Mouse (Mus musculus) heart, adult 8-10 months (tissue): ENCODE measurements around the gene Cxxc4. TPM values are rescaled to one million over a fixed set of nuclear protein-coding genes. Genes with fewer than 3 reads are reported as not detected.
"Not testable (repeated sequence)": the region's sequence is repeated elsewhere in the genome, so short reads cannot be mapped to it uniquely, and the experiment has no call there.

Experiments used
- DNase-seq: peaks from one replicate; pipeline ENCODE4 v3.0.0; 2022; ENCODE audit warnings: low spot score
- total RNA-seq, 4 experiments: library from RNA; stranded (reverse); gene quantifications; 2 replicates each; pipeline ENCODE4 v1.2.4; 2022

Gene Cxxc4
- 1 to 10 TPM; 2.3 to 2.5 (median 2.3) TPM for total RNA-seq

DNA sequence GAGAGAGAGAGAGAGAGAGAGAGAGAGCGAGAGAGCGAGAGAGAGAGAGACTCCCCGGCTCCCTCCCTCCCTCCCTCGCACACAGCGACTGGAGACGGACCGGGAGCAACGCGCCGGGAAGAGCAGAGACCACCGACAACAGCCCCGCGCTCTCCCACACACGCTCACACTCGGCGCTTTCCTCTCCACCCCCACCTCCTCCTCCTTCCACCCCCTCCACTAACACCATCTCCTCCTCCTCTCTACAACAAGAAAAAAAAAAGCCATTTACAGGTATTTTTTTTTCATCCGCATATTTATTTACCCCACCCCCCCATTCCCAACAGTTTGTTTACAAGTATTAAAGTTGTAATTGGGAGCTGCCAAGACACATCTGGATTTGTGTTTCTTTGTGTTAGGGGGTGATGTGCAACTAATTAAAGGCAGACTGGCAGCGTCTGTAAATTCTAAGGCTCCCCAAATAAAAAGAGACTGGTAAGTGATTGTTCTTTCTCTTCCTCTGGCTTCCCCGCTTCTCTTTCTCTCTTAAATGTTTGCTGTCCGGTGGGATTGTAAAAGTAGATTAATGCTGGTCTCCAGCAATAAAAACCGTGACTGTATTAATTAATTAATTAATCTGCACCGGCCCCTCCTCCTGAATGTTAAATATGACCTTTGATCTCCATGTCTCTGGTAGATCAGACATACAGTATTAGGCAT is at the start of gene Cxxc4:
TSS of gene Cxxc4 (plus strand) at position 71 of the 699 bp plus-strand sequence.
- peak; percentile 8 for DNase-seq

DNA sequence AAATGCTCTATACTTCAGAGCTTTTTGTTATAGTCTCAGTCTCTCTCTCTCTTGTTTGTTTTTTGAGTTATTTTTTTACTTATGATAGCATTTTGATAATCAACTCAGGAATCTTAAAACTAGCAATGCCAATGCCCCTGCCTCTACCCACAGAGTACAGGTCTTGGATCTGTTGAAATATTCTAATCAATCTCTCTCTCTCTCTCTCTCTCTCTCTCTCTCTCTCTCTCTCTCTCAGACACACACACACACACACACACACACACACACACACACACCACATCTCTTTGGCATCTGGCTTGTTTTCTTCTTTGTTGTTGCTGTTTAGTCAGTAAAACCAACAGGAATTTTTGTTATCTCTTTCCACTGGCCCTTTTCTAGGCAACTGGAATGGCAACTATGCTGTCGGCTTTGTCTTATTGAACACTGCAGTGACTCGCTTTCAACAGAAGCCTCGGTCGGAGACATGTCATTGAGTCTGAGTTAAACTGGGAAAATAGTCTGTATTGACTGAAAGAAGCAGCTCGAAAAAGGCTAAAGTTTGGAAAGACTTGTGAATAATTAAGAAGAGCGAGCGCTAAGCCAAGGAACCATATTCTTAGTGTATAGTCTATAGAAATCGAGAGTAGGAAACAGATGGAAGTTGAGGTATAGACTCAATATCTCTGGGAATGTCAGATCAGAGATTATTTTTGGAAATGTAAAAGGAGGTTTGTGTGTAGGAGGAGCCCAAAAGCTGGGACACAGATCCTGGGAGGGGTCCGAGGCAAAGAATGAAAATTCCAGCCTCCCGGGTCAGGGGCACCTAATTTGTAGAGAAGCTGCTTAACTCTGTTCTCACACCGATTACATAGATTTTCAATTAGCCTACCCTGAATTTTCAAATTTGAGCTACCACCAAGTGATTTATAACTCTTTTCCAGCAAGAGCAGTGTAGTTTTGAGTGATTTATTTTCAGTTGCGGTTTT is 47.0 kb upstream of the Cxxc4 start:
- DNase-seq = no peak

DNA sequence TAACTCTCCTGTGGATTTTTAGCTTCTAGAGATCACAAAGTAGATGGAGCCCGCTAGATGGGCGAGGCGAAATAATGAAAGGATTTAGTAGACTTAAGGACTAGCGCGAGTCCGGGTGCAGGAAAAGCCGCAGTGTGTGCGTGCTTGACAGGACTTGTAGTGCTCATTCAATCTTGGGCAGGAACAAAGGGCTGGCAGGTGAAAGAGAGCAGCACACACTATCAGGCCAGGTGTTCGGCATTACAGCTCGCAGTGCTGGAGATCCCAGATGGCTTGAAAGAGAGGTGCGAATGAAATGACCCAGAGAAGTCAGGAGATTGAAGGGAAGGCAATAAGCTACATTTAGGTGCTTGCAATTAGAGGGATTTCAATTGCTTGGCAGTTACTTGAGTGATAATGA is 46.2 kb upstream of the Cxxc4 start:
- DNase-seq = no peak

DNA sequence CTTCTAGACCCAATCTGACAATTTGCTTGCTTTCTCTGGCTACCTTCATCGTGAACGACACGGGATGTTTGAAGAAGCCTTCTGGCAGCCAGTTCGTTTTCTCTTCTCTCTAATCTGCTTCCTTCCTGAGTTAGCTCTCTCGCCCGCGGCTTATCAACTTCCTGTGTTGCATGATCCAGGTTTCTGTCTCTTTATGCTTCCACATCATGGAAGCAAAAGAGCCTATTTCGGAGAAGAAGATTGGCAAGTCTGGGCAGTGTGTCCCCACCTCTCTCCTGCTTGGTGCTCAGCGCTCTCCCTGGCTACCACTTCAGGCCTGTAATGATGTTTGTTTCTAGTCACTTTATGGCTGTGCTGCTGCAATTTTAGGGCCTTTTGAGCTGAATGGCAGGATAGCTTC is 36.4 kb upstream of the Cxxc4 start:
- DNase-seq = peak; percentile 24

DNA sequence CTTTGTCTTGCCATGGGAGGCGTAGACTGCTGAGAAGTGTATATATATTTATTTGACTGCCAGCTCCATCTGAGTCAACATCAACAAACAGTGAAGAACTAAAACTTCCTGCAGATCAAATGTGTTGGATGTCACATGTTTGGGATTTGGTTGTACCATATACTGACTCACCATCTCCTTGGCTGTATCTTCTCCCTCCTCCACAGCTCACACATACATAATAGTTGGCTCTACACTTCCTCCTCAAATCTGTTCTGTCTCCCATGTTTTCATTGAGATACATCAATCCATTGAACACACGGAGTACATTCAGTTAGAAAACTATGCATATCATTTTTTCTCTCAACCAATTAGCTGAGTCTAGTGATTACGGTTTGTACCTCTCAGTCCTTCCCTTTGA is 29.7 kb upstream of the Cxxc4 start:
- no peak for DNase-seq

DNA sequence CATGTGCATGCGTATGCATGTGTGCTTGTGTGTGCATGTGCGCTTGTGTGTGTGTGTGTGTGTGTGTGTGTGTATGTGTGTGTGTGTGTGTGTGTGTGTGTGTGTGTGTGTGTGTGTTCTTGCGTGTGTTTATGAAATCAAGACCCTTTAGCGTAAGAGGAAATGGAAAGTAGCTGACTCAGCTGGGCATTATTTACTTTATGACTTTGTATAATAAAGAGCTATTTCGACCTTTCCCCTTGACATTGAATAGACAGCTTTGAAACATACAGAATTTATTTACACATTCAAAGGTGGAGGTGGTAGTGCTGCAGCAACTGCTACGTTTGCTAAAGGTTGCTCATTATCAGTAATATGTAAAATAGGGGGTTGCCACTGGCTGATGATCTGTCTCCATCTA is 25.3 kb upstream of the Cxxc4 start:
- no peak for DNase-seq

DNA sequence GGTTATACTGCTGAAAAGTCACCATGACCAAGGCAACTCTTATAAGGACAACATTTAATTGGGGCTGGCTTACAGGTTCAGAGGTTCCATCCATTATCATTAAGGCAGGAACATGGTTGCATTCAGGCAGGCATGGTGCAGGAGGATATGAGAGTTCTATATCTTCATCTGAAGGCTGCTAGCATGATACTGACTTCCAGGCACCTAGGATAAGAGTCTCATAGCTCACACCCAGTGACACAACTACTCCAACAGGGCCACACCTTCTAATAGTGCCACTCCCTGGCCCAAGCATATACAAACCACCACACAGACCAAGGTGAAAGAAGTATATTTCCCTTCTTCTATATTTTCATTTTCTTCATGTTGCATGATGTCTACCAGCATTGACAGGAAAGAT is 16.4 kb upstream of the Cxxc4 start:
- DNase-seq = not testable (repeated sequence)

DNA sequence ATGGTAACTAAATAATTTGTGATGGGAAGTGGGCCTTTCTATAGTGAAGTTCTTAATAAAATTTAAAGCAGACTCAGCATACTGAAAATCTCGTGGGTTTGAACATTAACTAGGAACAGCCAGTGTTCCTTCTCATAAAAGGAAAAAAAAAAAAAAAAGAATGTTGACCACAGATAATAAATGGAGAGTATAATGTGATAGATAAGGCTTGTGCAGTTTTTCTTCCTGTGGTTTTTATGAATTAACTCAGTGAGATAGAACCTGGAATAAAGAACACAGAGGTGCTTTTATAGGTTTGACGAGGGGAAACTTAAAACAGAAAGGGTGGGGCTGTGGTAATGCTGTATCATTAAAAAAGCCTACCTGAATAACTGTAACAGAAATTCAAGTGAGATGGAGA is 15.3 kb upstream of the Cxxc4 start:
- no peak for DNase-seq

DNA sequence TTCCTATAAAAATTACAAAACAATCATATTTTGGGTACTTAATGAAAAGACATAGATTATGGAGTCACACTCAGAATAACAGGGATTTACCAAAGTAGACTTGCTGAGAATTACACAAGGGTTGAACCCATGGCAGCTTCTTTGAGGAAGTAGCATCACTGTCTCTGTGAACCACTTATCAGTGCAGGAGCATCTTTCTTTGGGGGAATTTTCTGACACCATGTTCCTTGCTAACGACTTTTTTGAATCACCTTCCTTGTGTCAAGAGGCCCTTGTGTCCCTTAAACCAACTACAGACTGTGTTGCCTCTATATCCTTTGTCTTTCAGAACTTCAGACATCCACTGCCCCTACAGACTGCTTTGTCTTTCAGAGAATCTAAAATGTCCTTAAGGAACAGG is 13.7 kb upstream of the Cxxc4 start:
- DNase-seq = no peak

DNA sequence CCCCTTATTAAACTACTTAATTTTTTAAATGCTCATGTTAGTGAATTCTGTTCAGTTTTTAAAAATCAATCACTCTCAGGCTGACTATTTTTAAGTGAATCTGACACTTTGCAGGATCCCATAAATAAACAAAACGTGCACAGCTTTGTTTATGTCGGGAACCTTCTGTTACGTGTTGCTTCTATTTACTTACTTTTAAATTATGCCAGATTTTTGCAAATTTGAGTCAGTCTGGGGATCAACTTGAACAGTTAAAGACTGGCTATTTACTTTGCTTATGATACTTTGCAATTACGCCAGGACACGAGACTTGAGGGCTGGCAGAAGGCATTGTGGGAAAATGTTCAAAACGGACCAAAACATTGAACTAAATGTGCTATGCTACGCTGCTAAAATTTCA is 12.3 kb upstream of the Cxxc4 start:
- DNase-seq = no peak

DNA sequence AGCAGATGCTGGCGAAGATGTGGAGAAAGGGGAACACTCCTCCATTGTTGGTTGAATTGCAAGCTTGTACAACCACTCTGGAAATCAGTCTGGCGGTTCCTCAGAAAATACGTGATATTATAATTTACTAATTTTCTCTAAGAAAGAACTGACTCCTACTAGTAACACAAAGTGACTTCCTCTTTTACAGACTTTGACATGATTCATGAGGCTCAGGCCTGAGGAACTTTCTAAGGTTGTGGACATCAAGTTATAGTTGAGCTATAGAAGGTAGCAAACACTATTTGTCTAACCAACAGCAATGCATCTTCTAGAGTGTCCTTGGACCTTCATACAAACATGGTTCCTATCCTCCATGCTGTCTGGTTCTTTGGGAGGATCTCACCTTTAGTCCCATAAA is 10.4 kb upstream of the Cxxc4 start:
- DNase-seq = no peak

DNA sequence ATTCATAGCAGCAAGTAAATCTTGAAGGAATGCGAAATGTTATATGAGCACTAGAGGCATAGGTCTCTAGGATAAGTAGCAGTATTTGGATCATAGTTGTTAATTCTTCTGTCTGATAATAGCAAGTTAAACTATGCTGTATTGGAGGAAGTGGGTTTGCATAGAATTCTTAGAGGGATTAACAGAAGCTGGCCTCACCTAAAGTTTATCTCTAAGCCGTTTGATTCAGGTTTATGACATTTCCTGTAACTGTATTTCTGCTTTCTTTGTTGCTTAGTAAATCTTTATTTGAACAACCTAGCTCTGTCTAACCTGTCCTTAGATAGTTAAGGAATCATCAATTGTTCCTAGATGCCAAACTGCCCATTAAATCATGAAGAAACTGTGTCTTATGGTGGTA is 3.5 kb upstream of the Cxxc4 start:
- DNase-seq = no peak

DNA sequence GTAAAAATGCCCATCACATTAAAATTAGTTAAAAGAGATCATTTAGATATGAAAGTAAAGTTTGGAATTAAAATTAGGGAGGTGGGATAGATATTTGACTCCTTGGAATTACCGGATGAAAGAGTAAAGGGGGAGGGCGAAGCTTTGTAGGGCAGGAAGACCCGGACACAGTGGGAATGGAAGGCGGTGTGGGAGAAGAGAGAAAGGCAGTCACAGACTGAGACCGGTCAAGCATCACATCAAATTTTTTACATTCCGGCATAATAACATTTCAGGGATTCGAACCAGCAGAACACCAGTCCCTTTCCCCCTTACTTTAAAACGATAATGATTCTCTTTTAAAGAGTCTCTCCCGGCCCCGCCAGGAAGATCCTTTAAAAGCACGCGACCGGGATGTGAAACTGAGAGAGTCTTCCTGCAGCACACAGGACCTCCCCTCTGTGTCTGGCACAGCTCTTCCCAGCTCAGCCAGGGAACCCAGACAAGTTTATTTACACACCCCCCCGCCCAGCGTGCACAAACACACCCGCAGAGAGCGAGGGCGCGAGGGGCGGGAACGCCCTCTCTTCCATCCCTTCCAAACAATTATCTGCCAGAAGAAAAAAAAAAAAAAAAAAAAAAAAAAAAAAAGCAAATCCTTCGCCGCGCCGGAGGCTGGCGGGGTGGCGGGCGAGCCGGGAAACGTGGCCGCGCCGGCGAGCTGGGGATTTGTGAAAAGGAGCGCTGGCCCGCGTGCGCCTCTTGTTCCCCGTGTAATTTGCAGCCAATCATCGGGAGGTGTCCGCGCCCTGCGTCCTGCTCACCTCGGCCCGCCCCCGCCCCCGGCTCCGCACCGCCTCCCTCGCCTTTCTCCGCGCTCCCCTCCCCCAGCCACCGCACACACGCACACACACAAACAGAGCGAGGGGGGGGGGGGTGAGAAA is 532 bp upstream of the Cxxc4 start:
- DNase-seq = peak; percentile 67

DNA sequence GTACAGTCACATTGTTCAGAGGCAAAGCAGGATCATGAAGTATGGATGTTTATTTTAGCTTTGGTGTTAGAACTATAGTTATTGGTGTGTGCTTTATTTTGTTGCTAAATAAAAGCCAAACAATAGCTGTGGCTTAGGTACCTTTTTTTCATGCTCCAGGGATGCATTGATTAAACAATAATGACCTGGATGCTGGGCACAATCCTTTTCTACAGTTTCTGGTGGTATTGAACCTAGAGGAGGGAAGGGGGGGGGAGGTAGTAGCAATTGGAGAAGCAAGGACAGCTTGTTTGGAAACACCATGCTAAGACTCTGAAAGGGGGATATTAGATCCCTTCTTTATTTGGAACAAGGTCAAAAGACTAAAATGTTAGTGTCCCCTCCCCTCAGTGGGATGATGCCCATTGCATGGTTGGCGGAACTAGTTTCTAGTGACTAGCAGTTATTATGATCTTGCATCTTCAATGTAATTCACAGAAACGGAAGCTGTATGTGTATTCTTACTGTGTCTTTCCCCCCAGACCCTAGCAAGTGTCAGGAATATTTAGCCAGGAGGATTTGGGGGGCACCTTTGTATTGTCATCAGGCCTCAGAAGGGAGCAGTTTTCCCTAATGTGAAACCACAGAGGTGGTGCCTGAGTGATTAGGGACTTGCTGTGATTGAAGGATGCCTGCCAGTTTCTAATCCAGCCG is 975 bp downstream of the Cxxc4 start:
- DNase-seq = no peak

DNA sequence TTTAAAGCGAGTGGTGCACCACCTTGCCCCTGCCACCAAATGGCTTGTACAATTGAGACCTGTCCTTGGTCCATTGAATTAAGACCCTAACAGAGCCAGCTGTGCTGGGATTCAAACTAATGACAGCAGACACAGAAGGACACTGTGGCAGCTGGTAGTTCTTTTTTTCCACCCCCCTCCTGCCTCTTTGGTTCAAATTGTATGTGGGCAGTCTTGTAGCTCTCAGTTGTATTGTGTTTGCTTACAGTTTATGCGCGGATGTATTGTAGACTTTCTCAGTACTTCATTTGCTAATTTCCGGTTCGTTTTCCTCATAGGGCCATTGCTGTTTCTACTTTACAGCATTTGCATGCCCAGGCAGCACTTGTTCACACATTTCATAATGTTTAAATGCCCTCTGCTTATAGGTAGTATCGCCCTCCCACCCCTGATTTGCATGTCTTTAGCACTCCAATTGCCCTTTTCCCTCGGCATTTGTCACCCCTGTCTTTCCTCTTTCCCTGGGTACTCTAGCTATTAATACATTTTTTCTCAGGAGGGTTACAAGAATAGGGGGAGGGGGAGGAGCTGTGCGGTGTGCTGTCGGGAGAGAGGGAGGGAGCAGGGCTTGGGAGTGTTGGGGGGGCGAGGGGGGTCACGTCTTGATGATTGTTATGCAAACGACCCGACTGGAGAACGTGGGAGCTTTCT is 2.5 kb downstream of the Cxxc4 start:
- DNase-seq = peak; percentile 5

DNA sequence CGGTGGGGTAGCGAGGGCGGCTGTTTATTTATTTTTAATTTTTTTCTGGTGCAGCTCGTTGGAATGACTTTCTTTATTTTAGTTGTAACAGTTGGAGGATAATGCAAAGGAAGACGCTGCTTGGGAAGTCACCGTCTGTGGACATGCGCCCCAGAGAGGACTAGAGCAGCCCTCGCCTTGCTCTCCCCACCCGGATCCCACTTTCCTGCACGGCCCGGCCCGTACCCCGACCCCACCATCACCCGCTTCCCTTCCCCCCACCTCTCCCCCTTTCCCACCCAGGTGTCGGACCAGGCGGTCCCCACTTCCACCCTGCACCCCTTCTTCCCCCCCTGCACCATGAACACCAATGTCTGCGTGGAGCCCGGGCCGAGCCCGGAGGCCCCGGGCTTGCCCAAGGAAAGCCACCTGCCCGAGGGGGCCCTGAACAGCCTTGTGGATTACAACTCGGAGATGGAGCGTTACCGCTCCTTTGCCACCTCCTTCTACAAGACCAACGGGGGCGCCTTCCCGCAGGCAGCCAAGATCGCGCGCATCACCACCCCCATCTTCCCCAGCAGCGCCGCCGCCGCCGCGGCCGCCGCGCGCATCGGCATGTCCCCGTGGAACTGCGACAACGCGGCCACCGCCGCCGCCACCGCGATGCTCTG is 3.2 kb downstream of the Cxxc4 start:
- DNase-seq = peak; percentile 35

DNA sequence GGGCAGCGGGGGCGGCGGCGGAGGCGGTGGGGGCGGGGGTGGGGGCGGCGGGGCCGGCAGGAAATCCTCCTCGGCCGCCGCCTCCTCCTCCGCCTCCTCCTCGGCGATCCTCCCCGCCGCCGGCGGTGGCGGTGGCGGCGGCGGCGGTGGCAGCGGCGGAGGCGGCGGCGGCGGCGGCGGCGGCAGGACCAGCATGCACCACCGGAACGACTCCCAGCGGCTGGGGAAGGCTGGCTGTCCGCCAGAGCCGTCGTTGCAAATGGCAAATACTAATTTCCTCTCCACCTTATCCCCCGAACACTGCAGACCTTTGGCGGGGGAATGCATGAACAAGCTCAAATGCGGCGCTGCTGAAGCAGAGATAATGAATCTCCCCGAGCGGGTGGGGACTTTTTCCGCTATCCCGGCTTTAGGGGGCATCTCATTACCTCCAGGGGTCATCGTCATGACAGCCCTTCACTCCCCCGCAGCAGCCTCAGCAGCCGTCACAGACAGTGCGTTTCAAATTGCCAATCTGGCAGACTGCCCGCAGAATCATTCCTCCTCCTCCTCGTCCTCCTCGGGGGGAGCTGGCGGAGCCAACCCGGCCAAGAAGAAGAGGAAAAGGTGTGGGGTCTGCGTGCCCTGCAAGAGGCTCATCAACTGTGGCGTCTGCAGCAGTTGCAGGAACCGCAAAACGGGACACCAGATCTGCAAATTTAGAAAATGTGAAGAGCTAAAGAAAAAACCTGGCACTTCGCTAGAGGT is 3.9 kb downstream of the Cxxc4 start:
- peak; percentile 72 for DNase-seq

DNA sequence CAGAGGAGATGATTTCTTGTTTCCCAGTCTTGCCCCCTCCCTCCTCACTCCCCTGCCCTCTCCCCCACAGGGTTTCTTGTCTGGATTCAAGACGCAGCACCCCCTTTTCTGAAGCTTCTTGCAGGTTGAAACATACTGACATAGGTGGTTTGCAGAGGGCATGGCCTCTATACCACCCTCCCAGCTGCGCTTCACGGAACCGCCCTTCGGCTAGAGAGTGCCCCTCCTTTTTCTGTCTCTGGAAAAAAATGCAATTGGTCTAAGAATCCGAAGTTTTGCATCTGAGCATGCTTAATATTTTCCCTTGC is 4.4 kb downstream of the Cxxc4 start:
- no peak for DNase-seq

DNA sequence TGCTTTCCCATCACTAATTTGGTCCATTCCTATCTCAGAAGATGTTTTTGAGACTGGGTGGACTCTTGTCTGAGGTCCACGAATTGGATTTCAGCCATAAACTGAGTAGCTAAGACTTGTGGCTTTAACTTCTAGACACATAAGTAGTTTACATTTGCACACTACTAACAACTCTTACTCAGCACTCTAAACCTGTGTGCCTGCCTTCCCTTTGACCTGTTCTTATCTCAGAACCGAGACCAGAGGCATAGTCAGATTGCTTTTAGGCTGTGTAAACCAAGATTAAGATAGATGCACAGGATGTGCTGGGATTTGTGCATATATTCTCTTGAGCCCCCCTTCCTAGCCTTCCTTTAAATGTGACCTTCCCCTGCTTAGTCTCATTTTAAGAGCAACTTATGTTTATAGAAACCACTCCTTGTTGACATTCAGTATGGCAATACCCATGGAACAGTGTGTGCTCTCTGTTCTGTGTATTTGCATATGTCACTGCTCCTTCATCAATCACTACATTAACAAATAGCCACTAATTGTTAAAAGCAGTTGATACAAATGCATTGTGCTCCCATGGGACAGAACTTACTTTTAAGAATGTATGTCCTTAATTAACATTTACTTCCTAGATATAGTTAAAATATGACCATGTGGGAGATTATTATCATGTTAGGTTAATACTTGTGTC is 7.0 kb downstream of the Cxxc4 start:
- DNase-seq = no peak
